Mouse (Mus musculus): ENCODE results near the gene Stra6. TPM values are rescaled to one million over a fixed set of nuclear protein-coding genes. Genes with fewer than 3 reads are reported as not detected.

Gene Stra6
- polyA plus RNA-seq, 2 experiments from 2014 or later = 3.8 to 7.2 TPM

GRCm38 (mm10) chr9:58051937-58052336, 11.7 kb upstream of the Stra6 start:
- ATAC-seq = no peak

GRCm38 (mm10) chr9:58053102-58053501, 10.5 kb upstream of the Stra6 start:
- no peak for ATAC-seq

- ATAC-seq = no peak
These were observed 10.0 kb upstream of the Stra6 start for GRCm38 (mm10) chr9:58053544-58053943.

GRCm38 (mm10) chr9:58054032-58054431, 9.6 kb upstream of the Stra6 start:
- ATAC-seq = no peak

GRCm38 (mm10) chr9:58055666-58056065, 7.9 kb upstream of the Stra6 start:
- no peak for ATAC-seq

- no peak for ATAC-seq
These were observed 3.7 kb upstream of the Stra6 start for GRCm38 (mm10) chr9:58059920-58060319.

GRCm38 (mm10) chr9:58060677-58061667, 2.6 kb upstream of the Stra6 start:
- no peak for ATAC-seq

- ATAC-seq = no peak
These were observed 1.9 kb downstream of the Stra6 start for GRCm38 (mm10) chr9:58065532-58065931.

- no peak for ATAC-seq
These were observed 2.6 kb downstream of the Stra6 start for GRCm38 (mm10) chr9:58065977-58066730.

- no peak for ATAC-seq
These were observed 3.1 kb downstream of the Stra6 start for GRCm38 (mm10) chr9:58066731-58067095.

- no peak for ATAC-seq
These were observed 4.0 kb downstream of the Stra6 start for GRCm38 (mm10) chr9:58067546-58067945.

- ATAC-seq = no peak
These were observed 11.0 kb downstream of the Stra6 start for GRCm38 (mm10) chr9:58074561-58074960.

- ATAC-seq = no peak
These were observed 21.0 kb downstream of the Stra6 start for GRCm38 (mm10) chr9:58084586-58084985.

- no peak for ATAC-seq
These were observed 21.5 kb downstream of the Stra6 start for GRCm38 (mm10) chr9:58085074-58085473.

GRCm38 (mm10) chr9:58086203-58086602, 22.6 kb downstream of the Stra6 start:
- ATAC-seq = no peak

- no peak for ATAC-seq
These were observed 23.3 kb downstream of the Stra6 start for GRCm38 (mm10) chr9:58086861-58087260.

GRCm38 (mm10) chr9:58087277-58087998, 23.9 kb downstream of the Stra6 start:
- no peak for ATAC-seq

GRCm38 (mm10) chr9:58091623-58092425, 28.2 kb downstream of the Stra6 start:
- no peak for ATAC-seq

GRCm38 (mm10) chr9:58092581-58093269, 29.1 kb downstream of the Stra6 start:
- no peak for ATAC-seq

- ATAC-seq = no peak
These were observed 30.2 kb downstream of the Stra6 start for GRCm38 (mm10) chr9:58093776-58094175.

GRCm38 (mm10) chr9:58095977-58096376, 32.4 kb downstream of the Stra6 start:
- no peak for ATAC-seq
